Mouse (Mus musculus) CD8-positive naive resting alpha-beta T cell, adult 57 days (primary cell): ENCODE results near the gene Itgb3. TPM values are rescaled to one million over a fixed set of nuclear protein-coding genes. Genes with fewer than 3 reads are reported as not detected.

Source experiments
- total RNA-seq: library from RNA; stranded (reverse); gene quantifications from one replicate; pipeline ENCODE4 v1.2.4, GENCODE M21; 2023

Gene Itgb3
- 45.8 TPM for total RNA-seq

GRCm38 (mm10) chr11:104607491-104608245 is at the start of gene Itgb3:
Gene Itgb3 (plus strand): TSS chr11:104608000.

GRCm38 (mm10) chr11:104685548-104685947 is 77.7 kb downstream of the Itgb3 start, which contains the start of gene Gm11639:
Gene Gm11639 (plus strand): TSS chr11:104685707.

Other genes starting within 250 kb of the Itgb3 start
- 113 TPM for gene Kansl1, start 139.1 kb upstream of the Itgb3 start, total RNA-seq
- 36.3 TPM for gene Cdc27, start 57.4 kb upstream of the Itgb3 start, total RNA-seq
- 5.5 TPM for gene Myl4, start 57.3 kb upstream of the Itgb3 start, total RNA-seq
- gene Gm11639, start 77.7 kb downstream of the Itgb3 start, total RNA-seq: not detected